Mouse (Mus musculus): ENCODE results near the gene Lpp. TPM values are rescaled to one million over a fixed set of nuclear protein-coding genes. Genes with fewer than 3 reads are reported as not detected.

Gene Lpp
- polyA plus RNA-seq, 1 experiment from 2014 or later, result 9.6 TPM

- Histone ChIP-seq H3K9me3 (ENCODE audit: control insufficient read depth, low read length) (no peaks in the 10 kb centered on the region), H3K4me2 (ENCODE audit: low read length) (no peak overlapping the region), H3K27me3 (ENCODE audit: control insufficient read depth, insufficient read depth, low read length) (no peaks in the 10 kb centered on the region), H3K9ac (replicated peaks; ENCODE audit: low read length) (no peak overlapping the region), H3K4me3 (replicated peaks; ENCODE audit: low read depth, low read length) (no peak overlapping the region), H3K4me1 (ENCODE audit: control insufficient read depth, insufficient read depth, low read length) (peaks cover 13% of the 10 kb centered on the region), H3K27ac (replicated peaks; ENCODE audit: low read depth, low read length) (no peak overlapping the region; the same call in 1 of the 2 replicates), H3K36me3 (ENCODE audit: control insufficient read depth, insufficient read depth, low read length) (no peaks in the 10 kb centered on the region)
- ATAC-seq (ENCODE audit: low FRiP score, low TSS enrichment) (no peak), DNase-seq (no peak)
- 83% methylated on average over 12 of the region's 12 CpGs for WGBS
Measured at GRCm38 (mm10) chr16:24424356-24424977, 31.2 kb downstream of the Lpp start.

GRCm38 (mm10) chr16:24425816-24426215 is 32.5 kb downstream of the Lpp start:
- H3K4me2 ChIP-seq (ENCODE audit: low read length), result no peak overlapping the region
- ATAC-seq (ENCODE audit: low FRiP score, low TSS enrichment) (no peak), DNase-seq (no peak)
- no peaks in the 10 kb centered on the region for H3K36me3 ChIP-seq (ENCODE audit: control insufficient read depth, insufficient read depth, low read length)
- no peak overlapping the region for H3K9ac ChIP-seq (replicated peaks; ENCODE audit: low read length)
- H3K9me3 ChIP-seq (ENCODE audit: control insufficient read depth, low read length), result no peaks in the 10 kb centered on the region
- H3K4me3 ChIP-seq (replicated peaks; ENCODE audit: low read depth, low read length), result no peak overlapping the region
- no peaks in the 10 kb centered on the region for H3K27me3 ChIP-seq (ENCODE audit: control insufficient read depth, insufficient read depth, low read length)
- 74% methylated on average over 3 of the region's 3 CpGs for WGBS
- H3K4me1 ChIP-seq (ENCODE audit: control insufficient read depth, insufficient read depth, low read length), result peaks cover 13% of the 10 kb centered on the region
- H3K27ac ChIP-seq (replicated peaks; ENCODE audit: low read depth, low read length), result no peak overlapping the region

GRCm38 (mm10) chr16:24427606-24428005 is 34.3 kb downstream of the Lpp start:
- H3K4me2 ChIP-seq (ENCODE audit: low read length), result no peak overlapping the region
- no peak overlapping the region for H3K4me3 ChIP-seq (replicated peaks; ENCODE audit: low read depth, low read length)
- WGBS, result 95% methylated on average over 3 of the region's 3 CpGs
- no peak for DNase-seq
- no peak overlapping the region for H3K9ac ChIP-seq (replicated peaks; ENCODE audit: low read length)
- H3K36me3 ChIP-seq (ENCODE audit: control insufficient read depth, insufficient read depth, low read length), result no peaks in the 10 kb centered on the region
- no peaks in the 10 kb centered on the region for H3K27me3 ChIP-seq (ENCODE audit: control insufficient read depth, insufficient read depth, low read length)
- no peak for ATAC-seq (ENCODE audit: low FRiP score, low TSS enrichment)
- no peaks in the 10 kb centered on the region for H3K9me3 ChIP-seq (ENCODE audit: control insufficient read depth, low read length)
- H3K4me1 ChIP-seq (ENCODE audit: control insufficient read depth, insufficient read depth, low read length), result peaks cover 3% of the 10 kb centered on the region
- H3K27ac ChIP-seq (replicated peaks; ENCODE audit: low read depth, low read length), result no peak overlapping the region

- no peaks in the 10 kb centered on the region for H3K36me3 ChIP-seq (ENCODE audit: control insufficient read depth, insufficient read depth, low read length)
- no peak overlapping the region for H3K9ac ChIP-seq (replicated peaks; ENCODE audit: low read length)
- ATAC-seq (ENCODE audit: low FRiP score, low TSS enrichment) (no peak), DNase-seq (no peak)
- H3K27ac ChIP-seq (replicated peaks; ENCODE audit: low read depth, low read length), result no peak overlapping the region
- H3K4me1 ChIP-seq (ENCODE audit: control insufficient read depth, insufficient read depth, low read length), result no peaks in the 10 kb centered on the region; the same call in 1 of the 2 replicates
- no peak overlapping the region for H3K4me3 ChIP-seq (replicated peaks; ENCODE audit: low read depth, low read length)
- WGBS, result 88% methylated on average over 4 of the region's 4 CpGs
- no peaks in the 10 kb centered on the region for H3K27me3 ChIP-seq (ENCODE audit: control insufficient read depth, insufficient read depth, low read length)
- no peaks in the 10 kb centered on the region for H3K9me3 ChIP-seq (ENCODE audit: control insufficient read depth, low read length)
- H3K4me2 ChIP-seq (ENCODE audit: low read length), result no peak overlapping the region
Measured at GRCm38 (mm10) chr16:24428055-24428454, 34.7 kb downstream of the Lpp start.

- DNase-seq (no peak), ATAC-seq (ENCODE audit: low FRiP score, low TSS enrichment) (no peak)
- Histone ChIP-seq H3K4me1 (ENCODE audit: control insufficient read depth, insufficient read depth, low read length) (no peaks in the 10 kb centered on the region; the same call in 1 of the 2 replicates), H3K9me3 (ENCODE audit: control insufficient read depth, low read length) (no peaks in the 10 kb centered on the region), H3K27ac (replicated peaks; ENCODE audit: low read depth, low read length) (no peak overlapping the region), H3K36me3 (ENCODE audit: control insufficient read depth, insufficient read depth, low read length) (no peaks in the 10 kb centered on the region), H3K4me3 (replicated peaks; ENCODE audit: low read depth, low read length) (no peak overlapping the region), H3K27me3 (ENCODE audit: control insufficient read depth, insufficient read depth, low read length) (no peaks in the 10 kb centered on the region), H3K4me2 (ENCODE audit: low read length) (no peak overlapping the region), H3K9ac (replicated peaks; ENCODE audit: low read length) (no peak overlapping the region)
- 88% methylated on average over 4 of the region's 4 CpGs for WGBS
Measured at GRCm38 (mm10) chr16:24428742-24429141, 35.4 kb downstream of the Lpp start.

GRCm38 (mm10) chr16:24429691-24430090 is 36.4 kb downstream of the Lpp start:
- no peak overlapping the region for H3K4me3 ChIP-seq (replicated peaks; ENCODE audit: low read depth, low read length)
- H3K36me3 ChIP-seq (ENCODE audit: control insufficient read depth, insufficient read depth, low read length), result no peaks in the 10 kb centered on the region
- no peak overlapping the region for H3K4me2 ChIP-seq (ENCODE audit: low read length)
- 75% methylated on average over 5 of the region's 5 CpGs for WGBS
- no peak for DNase-seq
- H3K9me3 ChIP-seq (ENCODE audit: control insufficient read depth, low read length), result no peaks in the 10 kb centered on the region
- H3K4me1 ChIP-seq (ENCODE audit: control insufficient read depth, insufficient read depth, low read length), result 0 out of 2 replicates have a peak, but pooled peaks cover 4% of the 10 kb centered on the region
- H3K27me3 ChIP-seq (ENCODE audit: control insufficient read depth, insufficient read depth, low read length), result no peaks in the 10 kb centered on the region
- no peak overlapping the region for H3K9ac ChIP-seq (replicated peaks; ENCODE audit: low read length)
- ATAC-seq (ENCODE audit: low FRiP score, low TSS enrichment), result no peak
- no peak overlapping the region for H3K27ac ChIP-seq (replicated peaks; ENCODE audit: low read depth, low read length)

GRCm38 (mm10) chr16:24431808-24432207 is 38.5 kb downstream of the Lpp start:
- DNase-seq (no peak), ATAC-seq (ENCODE audit: low FRiP score, low TSS enrichment) (no peak)
- no peak overlapping the region for H3K27ac ChIP-seq (replicated peaks; ENCODE audit: low read depth, low read length)
- H3K4me3 ChIP-seq (replicated peaks; ENCODE audit: low read depth, low read length), result no peak overlapping the region
- 0 out of 2 replicates have a peak, but pooled peaks cover 10% of the 10 kb centered on the region for H3K4me1 ChIP-seq (ENCODE audit: control insufficient read depth, insufficient read depth, low read length)
- no peak overlapping the region for H3K4me2 ChIP-seq (ENCODE audit: low read length)
- no peaks in the 10 kb centered on the region for H3K9me3 ChIP-seq (ENCODE audit: control insufficient read depth, low read length)
- no peaks in the 10 kb centered on the region for H3K27me3 ChIP-seq (ENCODE audit: control insufficient read depth, insufficient read depth, low read length)
- no peaks in the 10 kb centered on the region for H3K36me3 ChIP-seq (ENCODE audit: control insufficient read depth, insufficient read depth, low read length)
- WGBS, result 93% methylated on average over 1 of the region's 1 CpGs
- no peak overlapping the region for H3K9ac ChIP-seq (replicated peaks; ENCODE audit: low read length)

- ATAC-seq (ENCODE audit: low FRiP score, low TSS enrichment) (no peak), DNase-seq (no peak)
- Histone ChIP-seq H3K4me1 (ENCODE audit: control insufficient read depth, insufficient read depth, low read length) (0 out of 2 replicates have a peak, but pooled peaks cover 10% of the 10 kb centered on the region), H3K9me3 (ENCODE audit: control insufficient read depth, low read length) (no peaks in the 10 kb centered on the region), H3K4me2 (ENCODE audit: low read length) (no peak overlapping the region), H3K9ac (replicated peaks; ENCODE audit: low read length) (no peak overlapping the region), H3K4me3 (replicated peaks; ENCODE audit: low read depth, low read length) (no peak overlapping the region), H3K36me3 (ENCODE audit: control insufficient read depth, insufficient read depth, low read length) (no peaks in the 10 kb centered on the region), H3K27me3 (ENCODE audit: control insufficient read depth, insufficient read depth, low read length) (no peaks in the 10 kb centered on the region), H3K27ac (replicated peaks; ENCODE audit: low read depth, low read length) (no peak overlapping the region)
- 46% methylated on average over 7 of the region's 7 CpGs for WGBS
Measured at GRCm38 (mm10) chr16:24433563-24433962, 40.3 kb downstream of the Lpp start.

GRCm38 (mm10) chr16:24434026-24434425 is 40.7 kb downstream of the Lpp start:
- Histone ChIP-seq H3K27ac (replicated peaks; ENCODE audit: low read depth, low read length) (no peak overlapping the region), H3K4me3 (replicated peaks; ENCODE audit: low read depth, low read length) (no peak overlapping the region), H3K36me3 (ENCODE audit: control insufficient read depth, insufficient read depth, low read length) (no peaks in the 10 kb centered on the region), H3K4me1 (ENCODE audit: control insufficient read depth, insufficient read depth, low read length) (0 out of 2 replicates have a peak, but pooled peaks cover 10% of the 10 kb centered on the region), H3K27me3 (ENCODE audit: control insufficient read depth, insufficient read depth, low read length) (no peaks in the 10 kb centered on the region), H3K4me2 (ENCODE audit: low read length) (no peak overlapping the region), H3K9me3 (ENCODE audit: control insufficient read depth, low read length) (no peaks in the 10 kb centered on the region), H3K9ac (replicated peaks; ENCODE audit: low read length) (no peak overlapping the region)
- 78% methylated on average over 7 of the region's 7 CpGs for WGBS
- DNase-seq (no peak), ATAC-seq (ENCODE audit: low FRiP score, low TSS enrichment) (no peak)
